Mouse (Mus musculus) kidney, adult 18-20 months (tissue): ENCODE results near the gene Lrrtm4.

Source experiments
- DNase-seq: peaks from one replicate; pipeline ENCODE4 v3.0.0; 2021

Lrrtm4 gene

DNA sequence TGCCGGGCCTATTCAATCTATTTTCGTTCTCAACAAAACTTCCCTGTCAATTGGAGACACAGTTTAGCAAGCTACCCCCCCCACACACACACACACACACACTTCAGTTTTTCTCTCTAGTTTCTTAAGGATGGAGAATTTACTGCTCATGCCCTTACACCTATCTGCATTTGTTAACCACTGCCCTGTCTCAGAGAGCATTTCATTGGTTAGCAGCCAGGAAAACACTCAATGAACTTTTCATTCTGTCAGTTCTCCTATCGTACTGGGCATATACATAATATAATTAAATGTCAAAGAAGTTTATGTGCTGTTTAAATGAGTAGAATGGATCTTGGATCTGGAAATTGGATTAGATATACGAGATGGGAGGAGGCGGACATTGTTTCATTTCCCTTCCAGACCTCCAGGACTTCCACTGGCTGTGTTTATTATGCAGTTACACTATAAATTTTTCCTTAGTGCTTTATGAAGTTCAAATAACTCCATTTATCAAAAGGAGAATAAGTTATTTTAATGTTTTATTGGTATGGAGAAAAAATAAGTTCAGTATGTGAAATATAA lies 742.0 kb downstream of the Lrrtm4 start:
- no peak for DNase-seq

- DNase-seq: peak; percentile 6
Measured at GRCm38 (mm10) chr6:80786282-80786681, 767.6 kb downstream of the Lrrtm4 start.

- DNase-seq: no peak
Measured at GRCm38 (mm10) chr6:80823753-80824152, 805.1 kb downstream of the Lrrtm4 start.

GRCm38 (mm10) chr6:80839784-80840183 lies 821.1 kb downstream of the Lrrtm4 start:
- no peak for DNase-seq

GRCm38 (mm10) chr6:80845294-80845693 lies 826.6 kb downstream of the Lrrtm4 start:
- no peak for DNase-seq

GRCm38 (mm10) chr6:80856910-80857543 lies 838.4 kb downstream of the Lrrtm4 start:
- no peak for DNase-seq
